Mouse (Mus musculus) olfactory bulb, adult 2 months (tissue): ENCODE data around the gene Micall1.

Experiments
- CTCF ChIP-seq: fragments of 200-500 bp; IDR thresholded peaks from 2 replicates; pipeline ENCODE4 v1.5.1; 2012; ENCODE audit warnings: low read depth, mild to moderate bottlenecking, low read length, moderate library complexity; ENCODE audit not compliant: insufficient read depth
- POLR2A ChIP-seq: fragments of 200-500 bp; IDR thresholded peaks from 2 replicates; pipeline ENCODE4 v1.6.1; 2012; ENCODE audit warnings: mild to moderate bottlenecking, low read depth, low read length, moderate library complexity; ENCODE audit not compliant: insufficient read depth

GRCm38 (mm10) chr15:79115276-79115675 is 6.6 kb downstream of the Micall1 start:
- TF ChIP-seq CTCF (no peak), POLR2A (no peak)
